ENCODE assay signal across 16 mouse cellular contexts in genomic region chr6:38839891-38840290, GRCm38 (mm10).
"Had no signal": no experiment of that assay in that cellular context is flagged by ENCODE, and none has a peak within 500 bp of the region (broad histone marks: within the 10 kb centered on the region; RNA-seq: fewer than 3 reads in every experiment).

No protein-coding gene starts in this region.

- H3K9me3 ChIP-seq: limb, embryonic 12.5 days; liver, embryonic 15.5 days; megakaryocyte, embryonic 14.5 days; midbrain, embryonic 15.5 days; neural tube, embryonic 13.5 days had no signal

- H3K27me3 ChIP-seq: limb, embryonic 12.5 days; liver, embryonic 15.5 days; megakaryocyte, embryonic 14.5 days; midbrain, embryonic 15.5 days; neural tube, embryonic 13.5 days had no signal

- DNase-seq: kidney, adult 18-20 months; kidney, postnatal 10 days; kidney, postnatal 4 days; liver; lung, embryonic 14.5 days; lung, postnatal 14 days; right cerebral cortex, postnatal 25 days; thymus, adult 18-20 months; thymus, postnatal 14 days had no signal

- H3K4me2 ChIP-seq: limb, embryonic 12.5 days; liver, embryonic 15.5 days; lung, embryonic 14.5 days; midbrain, embryonic 11.5 days; midbrain, embryonic 15.5 days; neural tube, embryonic 13.5 days had no signal

- H3K9ac ChIP-seq: limb, embryonic 12.5 days; liver, embryonic 15.5 days; lung, embryonic 14.5 days; midbrain, embryonic 15.5 days; neural tube, embryonic 13.5 days had no signal

- H3K36me3 ChIP-seq: midbrain, embryonic 15.5 days had no signal

- H3K27ac ChIP-seq: limb, embryonic 12.5 days; liver, embryonic 15.5 days; macrophage; midbrain, embryonic 15.5 days had no signal

- H3K4me3 ChIP-seq: limb, embryonic 12.5 days; liver, embryonic 15.5 days; midbrain, embryonic 15.5 days; neural tube, embryonic 13.5 days had no signal

- ATAC-seq: midbrain, embryonic 15.5 days had no signal
